Mouse (Mus musculus) layer of hippocampus, adult 2 months (tissue): Measurements from ENCODE around the gene Mxra7. TPM values are rescaled to one million over a fixed set of nuclear protein-coding genes. Genes with fewer than 3 reads are reported as not detected.

Experiments
- DNase-seq, 2 experiments: peaks; one replicate each; pipeline ENCODE4 v3.0.0; 2022; ENCODE audit warnings: low spot score in 2 of 2
- H3K27ac ChIP-seq: fragments of 200-600 bp; 2 replicates; pipeline ENCODE4 v1.8.1; 2022
- H3K4me3 ChIP-seq: fragments of 200-600 bp; 2 replicates; pipeline ENCODE4 v1.8.1; 2022; ENCODE audit warnings: mild to moderate bottlenecking
- CTCF ChIP-seq: fragments of 200-600 bp; conservative IDR thresholded peaks from 2 replicates; pipeline ENCODE4 v1.8.1; 2022; ENCODE audit warnings: antibody characterized with exemption, mild to moderate bottlenecking, moderate library complexity
- long read RNA-seq, 2 experiments: library from polyadenylated mRNA; stranded (forward); transcript quantifications; one replicate each; pipeline ENCODE4 v2.0.0; 2021; ENCODE audit warnings: borderline mapping rate in 2 of 2
- total RNA-seq, 2 experiments: library from RNA; stranded (reverse); gene quantifications; 2 replicates each; pipeline ENCODE4 v1.2.3; 2021

Gene Mxra7
- total RNA-seq: 10 to 100 TPM; 20.0 to 23.4 TPM
- long read RNA-seq, experiment 1, transcript Mxra7-202 (5 exons, 757 nt): minor isoform, 6 of 16 reads
- long read RNA-seq, experiment 1, transcript Mxra7-201 (4 exons, 2,063 nt): major isoform, 7 of 16 reads
- long read RNA-seq, experiment 1, partial matches to known transcripts: 0 of 16 reads
- long read RNA-seq, experiment 1, other reads (novel, unspliced or antisense): 3 of 16 reads
- long read RNA-seq, experiment 2, transcript Mxra7-202 (5 exons, 757 nt): minor isoform, 5 of 29 reads
- long read RNA-seq, experiment 2, transcript Mxra7-201 (4 exons, 2,063 nt): major isoform, 15 of 29 reads
- long read RNA-seq, experiment 2, partial matches to known transcripts: 2 of 29 reads
- long read RNA-seq, experiment 2, other reads (novel, unspliced or antisense): 4 of 29 reads

- Histone ChIP-seq H3K4me3 (peak within 1 kb of the TSS; percentile 65), H3K27ac (peak within 1 kb of the TSS; percentile 74)
- DNase-seq: peak; percentile 54 to 63
- peak; percentile 28; the same call in 1 of the 2 replicates for TF ChIP-seq CTCF
These were observed at the start of gene Mxra7 for GRCm38 (mm10) chr11:116827534-116828165. Gene Mxra7 (minus strand): TSS chr11:116828046.

- peak; percentile 70 to 72 for DNase-seq
- Histone ChIP-seq H3K27ac (0 out of 2 replicates have a peak overlapping the region, but pooled peaks have one; percentile 25), H3K4me3 (no peak overlapping the region)
- TF ChIP-seq CTCF: no peak
These were observed 46.1 kb upstream of the Mxra7 start for GRCm38 (mm10) chr11:116873987-116874386.

GRCm38 (mm10) chr11:116871538-116871937 is 43.7 kb upstream of the Mxra7 start:
- TF ChIP-seq CTCF: no peak

GRCm38 (mm10) chr11:116869641-116870040 is 41.8 kb upstream of the Mxra7 start:
- TF ChIP-seq CTCF: no peak
- DNase-seq: no peak
- Histone ChIP-seq H3K4me3 (no peak overlapping the region), H3K27ac (no peak overlapping the region)

More at GRCm38 (mm10) chr11:116871538-116871937, 43.7 kb upstream of the Mxra7 start:
- no peak for DNase-seq
- Histone ChIP-seq H3K27ac (no peak overlapping the region), H3K4me3 (no peak overlapping the region)

GRCm38 (mm10) chr11:116869223-116869622 is 41.4 kb upstream of the Mxra7 start:
- no peak for TF ChIP-seq CTCF

GRCm38 (mm10) chr11:116868129-116868528 is 40.3 kb upstream of the Mxra7 start:
- TF ChIP-seq CTCF: no peak
- no peak for DNase-seq
- H3K4me3 ChIP-seq: no peak overlapping the region
- H3K27ac ChIP-seq: no peak overlapping the region

More at GRCm38 (mm10) chr11:116869223-116869622, 41.4 kb upstream of the Mxra7 start:
- no peak for DNase-seq
- H3K27ac ChIP-seq: no peak overlapping the region
- H3K4me3 ChIP-seq: no peak overlapping the region

- TF ChIP-seq CTCF: no peak
- no peak for DNase-seq
- Histone ChIP-seq H3K27ac (no peak overlapping the region), H3K4me3 (no peak overlapping the region)
These were observed 38.2 kb upstream of the Mxra7 start for GRCm38 (mm10) chr11:116865945-116866585.

GRCm38 (mm10) chr11:116864444-116864843 is 36.6 kb upstream of the Mxra7 start:
- DNase-seq: no peak
- no peak for TF ChIP-seq CTCF
- Histone ChIP-seq H3K27ac (no peak overlapping the region), H3K4me3 (no peak overlapping the region)

- TF ChIP-seq CTCF: no peak
- Histone ChIP-seq H3K4me3 (no peak overlapping the region), H3K27ac (no peak overlapping the region)
- DNase-seq: no peak
These were observed 29.5 kb upstream of the Mxra7 start for GRCm38 (mm10) chr11:116857183-116857850.

- no peak for TF ChIP-seq CTCF
- no peak for DNase-seq
- Histone ChIP-seq H3K4me3 (peak overlapping the region; percentile 78), H3K27ac (peak overlapping the region; percentile 90)
These were observed 26.4 kb upstream of the Mxra7 start for GRCm38 (mm10) chr11:116854279-116854678.

GRCm38 (mm10) chr11:116853512-116853928 is 25.7 kb upstream of the Mxra7 start:
- Histone ChIP-seq H3K4me3 (peak overlapping the region; percentile 78), H3K27ac (peak overlapping the region; percentile 90)
- peak; percentile 96 to 98 for DNase-seq
- TF ChIP-seq CTCF: no peak

- Histone ChIP-seq H3K4me3 (peak within 1 kb of the TSS; percentile 78), H3K27ac (peak within 1 kb of the TSS; percentile 90)
- no peak for TF ChIP-seq CTCF
- DNase-seq: peak; percentile 96
These were observed 25.2 kb upstream of the Mxra7 start, which contains the start of gene Srsf2 for GRCm38 (mm10) chr11:116852891-116853511. Gene Srsf2 (minus strand): TSS chr11:116853094.
